Mouse (Mus musculus): ENCODE results near the gene Olah. TPM values are rescaled to one million over a fixed set of nuclear protein-coding genes. Genes with fewer than 3 reads are reported as not detected.

Olah gene
- polyA plus RNA-seq, 1 experiment from 2014 or later, result 0.15 TPM

GRCm38 (mm10) chr2:3414241-3414640, 17.2 kb upstream of the Olah start:
- Histone ChIP-seq H3K9ac (no peak overlapping the region), H3K9me3 (no peaks in the 10 kb centered on the region), H3K4me3 (no peak overlapping the region), H3K27ac (no peak overlapping the region), H3K4me2 (replicated peaks) (no peak overlapping the region), H3K27me3 (peaks cover 25% of the 10 kb centered on the region), H3K4me1 (peaks cover 4% of the 10 kb centered on the region; the same call in 1 of the 2 replicates), H3K36me3 (no peaks in the 10 kb centered on the region)
- WGBS, result 39% methylated on average over 4 of the region's 4 CpGs
- no peak for ATAC-seq (ENCODE audit: low FRiP score, low read depth)

DNA sequence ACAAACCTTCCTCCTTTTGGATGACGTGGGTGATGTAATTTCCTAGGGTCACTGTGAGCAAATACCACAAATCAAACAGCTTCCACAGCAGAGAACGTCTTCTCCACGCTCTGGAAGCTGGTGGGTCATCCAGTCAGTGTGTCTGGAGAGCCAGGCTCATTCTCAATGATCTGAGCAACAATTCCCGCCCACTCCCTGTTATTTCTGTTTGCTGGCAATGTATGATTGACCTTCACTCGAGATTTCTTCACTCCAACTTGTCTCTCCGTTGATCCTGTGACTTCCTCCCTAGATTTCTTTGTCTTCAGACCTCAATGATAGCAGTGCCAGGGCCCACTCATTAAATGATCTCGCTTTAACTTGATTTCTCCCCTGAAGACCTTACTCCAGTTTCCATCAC, 10.7 kb upstream of the Olah start:
- 78% methylated on average over 7 of the region's 7 CpGs for WGBS
- ATAC-seq (ENCODE audit: low FRiP score, low read depth), result no peak
- no peaks in the 10 kb centered on the region for H3K36me3 ChIP-seq
- no peak overlapping the region for H3K9ac ChIP-seq
- no peak overlapping the region for H3K4me3 ChIP-seq
- no peak overlapping the region for H3K4me2 ChIP-seq (replicated peaks)
- H3K4me1 ChIP-seq, result no peaks in the 10 kb centered on the region
- no peaks in the 10 kb centered on the region for H3K27me3 ChIP-seq
- no peaks in the 10 kb centered on the region for H3K9me3 ChIP-seq
- H3K27ac ChIP-seq, result no peak overlapping the region

GRCm38 (mm10) chr2:3405981-3406380, 9.0 kb upstream of the Olah start:
- Histone ChIP-seq H3K4me3 (no peak overlapping the region), H3K9ac (no peak overlapping the region), H3K4me1 (no peaks in the 10 kb centered on the region), H3K27ac (no peak overlapping the region), H3K36me3 (no peaks in the 10 kb centered on the region), H3K27me3 (no peaks in the 10 kb centered on the region), H3K9me3 (no peaks in the 10 kb centered on the region), H3K4me2 (replicated peaks) (no peak overlapping the region)
- ATAC-seq (ENCODE audit: low FRiP score, low read depth), result no peak
- 77% methylated on average over 4 of the region's 4 CpGs for WGBS

DNA sequence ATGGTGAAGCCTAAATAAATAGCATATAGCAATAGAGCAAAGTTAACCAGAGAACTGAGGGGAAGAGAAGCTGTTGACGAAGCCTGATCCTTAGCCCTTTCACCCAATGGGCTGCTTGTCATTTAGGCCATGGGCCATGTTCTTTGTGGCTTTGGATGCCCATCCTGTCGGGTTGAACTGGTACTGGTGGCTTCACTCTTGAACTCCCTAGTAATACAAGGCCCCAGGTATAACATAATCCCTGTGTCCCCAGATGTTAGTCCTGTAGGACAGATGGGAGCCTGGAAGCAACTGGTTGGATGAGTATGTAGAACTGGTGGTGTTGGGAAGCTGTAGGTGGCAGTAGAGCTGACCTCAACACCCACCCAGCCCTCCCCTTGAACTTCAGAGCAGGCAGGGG, 5.1 kb downstream of the Olah start:
- Histone ChIP-seq H3K36me3 (no peaks in the 10 kb centered on the region), H3K4me1 (no peaks in the 10 kb centered on the region), H3K27me3 (no peaks in the 10 kb centered on the region), H3K9ac (no peak overlapping the region), H3K9me3 (no peaks in the 10 kb centered on the region), H3K27ac (no peak overlapping the region), H3K4me3 (no peak overlapping the region), H3K4me2 (replicated peaks) (no peak overlapping the region)
- 78% methylated on average over 2 of the region's 2 CpGs for WGBS
- ATAC-seq (ENCODE audit: low FRiP score, low read depth), result no peak

DNA sequence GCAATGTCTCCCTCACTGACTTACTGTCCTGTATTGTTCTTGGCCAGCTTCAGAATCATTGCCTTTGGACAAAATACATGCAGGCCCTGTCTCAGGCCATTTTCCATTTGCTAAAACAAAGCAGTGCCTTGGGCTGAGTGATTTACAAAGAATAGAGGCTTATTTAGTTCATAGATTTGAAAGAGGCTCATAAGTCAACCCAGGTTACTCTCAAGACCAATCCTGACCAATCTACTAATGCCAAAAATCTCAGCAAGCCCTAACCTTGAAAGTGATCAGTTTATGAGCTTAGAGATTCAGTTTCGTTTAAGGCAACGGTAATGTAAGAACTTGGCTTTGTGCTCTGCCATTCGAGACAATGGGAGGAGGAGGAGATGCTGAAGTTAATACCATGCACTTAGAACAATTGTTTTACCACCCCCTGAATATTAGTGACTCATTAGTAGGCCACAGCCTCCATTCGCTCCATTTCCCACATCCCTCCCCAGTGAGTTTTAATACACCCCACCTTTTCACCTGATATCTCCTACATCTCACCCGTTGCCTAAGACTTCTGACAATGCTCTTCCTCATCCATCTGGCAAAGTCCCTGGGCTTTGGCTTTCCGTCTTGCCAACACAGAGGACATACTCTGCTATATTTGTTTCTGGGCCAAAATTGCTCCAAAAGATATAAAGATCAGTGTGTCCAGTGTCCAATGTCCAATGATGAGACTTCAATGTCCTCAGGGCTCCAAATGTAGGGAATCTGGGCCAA, 9.7 kb downstream of the Olah start:
- Histone ChIP-seq H3K36me3 (no peaks in the 10 kb centered on the region), H3K4me3 (no peak overlapping the region), H3K9me3 (no peaks in the 10 kb centered on the region), H3K27ac (no peak overlapping the region), H3K4me2 (replicated peaks) (no peak overlapping the region), H3K27me3 (no peaks in the 10 kb centered on the region), H3K4me1 (no peaks in the 10 kb centered on the region), H3K9ac (no peak overlapping the region)
- ATAC-seq (ENCODE audit: low FRiP score, low read depth), result no peak
- 77% methylated on average over 6 of the region's 6 CpGs for WGBS

- H3K4me1 ChIP-seq, result no peaks in the 10 kb centered on the region
- no peak overlapping the region for H3K4me3 ChIP-seq
- no peak for ATAC-seq (ENCODE audit: low FRiP score, low read depth)
- no peak overlapping the region for H3K9ac ChIP-seq
- H3K27me3 ChIP-seq, result no peaks in the 10 kb centered on the region
- H3K4me2 ChIP-seq (replicated peaks), result no peak overlapping the region
- no peak overlapping the region for H3K27ac ChIP-seq
- H3K9me3 ChIP-seq, result no peaks in the 10 kb centered on the region
- no peaks in the 10 kb centered on the region for H3K36me3 ChIP-seq
- 63% methylated on average over 4 of the region's 4 CpGs for WGBS
Observed at GRCm38 (mm10) chr2:3365127-3365526, 31.9 kb downstream of the Olah start.

- H3K27ac ChIP-seq, result no peak overlapping the region
- no peak for ATAC-seq (ENCODE audit: low FRiP score, low read depth)
- H3K4me2 ChIP-seq (replicated peaks), result no peak overlapping the region
- H3K4me3 ChIP-seq, result no peak overlapping the region
- 82% methylated on average over 3 of the region's 3 CpGs for WGBS
- no peaks in the 10 kb centered on the region for H3K9me3 ChIP-seq
- H3K9ac ChIP-seq, result no peak overlapping the region
- no peaks in the 10 kb centered on the region for H3K27me3 ChIP-seq
- H3K36me3 ChIP-seq, result no peaks in the 10 kb centered on the region
- H3K4me1 ChIP-seq, result no peaks in the 10 kb centered on the region
Observed at GRCm38 (mm10) chr2:3361067-3361466, 35.9 kb downstream of the Olah start.

DNA sequence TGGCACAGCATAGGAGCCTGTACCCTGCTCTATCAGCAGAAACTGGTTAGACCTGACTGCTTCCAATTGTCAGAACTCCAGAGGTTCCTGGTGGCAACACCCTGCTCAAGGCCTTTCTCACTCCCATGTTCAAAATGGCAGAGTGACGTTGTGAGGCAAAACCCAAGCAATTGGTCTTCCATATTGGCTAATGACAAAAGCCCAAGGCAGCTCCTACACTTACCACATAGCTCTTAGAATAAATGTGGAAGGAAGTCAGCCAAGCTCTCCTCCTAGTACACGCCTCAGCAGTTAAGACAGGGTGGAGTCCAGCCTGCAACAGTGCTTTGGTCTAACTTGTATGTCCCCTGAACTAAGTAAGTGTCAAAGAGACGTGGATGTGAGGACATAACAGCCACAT, 39.1 kb downstream of the Olah start:
- no peak overlapping the region for H3K27ac ChIP-seq
- no peak for ATAC-seq (ENCODE audit: low FRiP score, low read depth)
- H3K9me3 ChIP-seq, result no peaks in the 10 kb centered on the region
- no peaks in the 10 kb centered on the region for H3K27me3 ChIP-seq
- H3K9ac ChIP-seq, result no peak overlapping the region
- H3K36me3 ChIP-seq, result no peaks in the 10 kb centered on the region
- WGBS, result 78% methylated on average over 3 of the region's 3 CpGs
- H3K4me2 ChIP-seq (replicated peaks), result no peak overlapping the region
- no peaks in the 10 kb centered on the region for H3K4me1 ChIP-seq
- H3K4me3 ChIP-seq, result no peak overlapping the region

DNA sequence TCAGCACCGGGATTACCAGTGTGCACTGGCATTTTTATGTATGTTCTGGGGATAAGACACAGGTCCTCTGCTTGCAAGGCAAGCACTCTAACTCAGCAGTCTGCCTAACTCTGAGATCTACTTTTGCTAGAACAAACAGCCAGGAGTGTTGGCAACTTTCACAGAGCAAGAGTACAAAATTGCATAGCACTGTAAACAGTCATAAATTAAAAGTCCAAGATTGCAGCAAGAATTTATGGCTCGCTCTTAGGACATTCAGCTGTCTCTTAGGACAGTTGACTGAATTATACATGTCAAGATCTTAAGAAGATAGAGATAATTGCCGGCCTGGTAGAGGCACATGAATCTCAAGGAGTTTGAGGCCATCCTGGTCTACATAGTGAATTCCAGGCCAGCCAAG, 40.7 kb downstream of the Olah start:
- no peaks in the 10 kb centered on the region for H3K4me1 ChIP-seq
- H3K4me3 ChIP-seq, result no peak overlapping the region
- WGBS, result 56% methylated on average over 3 of the region's 3 CpGs
- H3K27me3 ChIP-seq, result no peaks in the 10 kb centered on the region
- H3K9me3 ChIP-seq, result no peaks in the 10 kb centered on the region
- H3K4me2 ChIP-seq (replicated peaks), result no peak overlapping the region
- no peak overlapping the region for H3K27ac ChIP-seq
- no peaks in the 10 kb centered on the region for H3K36me3 ChIP-seq
- ATAC-seq (ENCODE audit: low FRiP score, low read depth), result no peak
- H3K9ac ChIP-seq, result no peak overlapping the region

- Histone ChIP-seq H3K36me3 (no peaks in the 10 kb centered on the region), H3K4me2 (replicated peaks) (no peak overlapping the region), H3K9me3 (no peaks in the 10 kb centered on the region), H3K27me3 (no peaks in the 10 kb centered on the region), H3K9ac (no peak overlapping the region), H3K4me1 (no peaks in the 10 kb centered on the region), H3K4me3 (no peak overlapping the region), H3K27ac (no peak overlapping the region)
- 91% methylated on average over 8 of the region's 8 CpGs for WGBS
- no peak for ATAC-seq (ENCODE audit: low FRiP score, low read depth)
Observed at GRCm38 (mm10) chr2:3355793-3356192, 41.2 kb downstream of the Olah start.

DNA sequence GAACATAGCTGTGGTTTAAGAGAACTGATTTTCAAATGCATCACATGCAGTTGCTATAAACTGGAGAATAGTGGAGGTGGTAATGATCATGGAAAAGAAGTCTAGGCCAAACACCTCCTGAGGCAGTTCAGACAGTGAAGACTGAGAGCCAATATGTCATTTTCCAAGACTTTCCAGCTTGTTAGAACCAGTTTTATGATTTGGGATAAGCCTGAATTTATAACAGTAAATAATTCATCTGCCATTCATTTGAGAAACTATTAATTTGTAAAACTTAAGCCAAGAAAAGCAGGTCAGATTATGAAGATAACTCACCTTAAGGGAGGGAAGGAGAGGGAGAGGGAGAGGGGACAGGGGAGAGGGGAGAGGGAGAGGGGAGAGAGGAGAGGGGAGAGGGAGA, 43.9 kb downstream of the Olah start:
- no peak for ATAC-seq (ENCODE audit: low FRiP score, low read depth)

DNA sequence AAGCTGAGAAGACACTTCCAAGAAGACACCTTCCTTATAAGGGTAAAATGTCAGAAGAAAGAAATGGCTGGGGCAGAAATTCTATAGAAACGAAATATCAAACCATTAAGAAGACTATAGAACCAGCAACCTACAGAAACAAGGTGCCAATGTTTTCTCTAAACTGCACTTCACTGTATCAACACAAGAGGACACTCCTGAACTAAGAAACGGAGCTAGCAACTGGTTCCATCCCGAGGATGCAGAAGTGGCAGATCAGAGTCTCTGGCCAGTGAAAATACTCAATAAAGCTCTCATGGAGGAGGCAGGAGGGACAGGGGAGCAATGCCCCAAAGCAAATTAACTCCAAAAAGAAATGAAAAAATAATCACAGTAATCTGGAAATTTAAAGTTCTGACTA, 48.1 kb downstream of the Olah start:
- Histone ChIP-seq H3K4me3 (no peak overlapping the region), H3K9me3 (no peaks in the 10 kb centered on the region), H3K36me3 (no peaks in the 10 kb centered on the region), H3K27me3 (no peaks in the 10 kb centered on the region; the same call in 1 of the 2 replicates), H3K9ac (no peak overlapping the region), H3K4me1 (no peaks in the 10 kb centered on the region), H3K4me2 (replicated peaks) (no peak overlapping the region), H3K27ac (no peak overlapping the region)
- WGBS, result 18% methylated on average over 3 of the region's 3 CpGs
- ATAC-seq (ENCODE audit: low FRiP score, low read depth), result no peak

More for the DNA sequence above, 43.9 kb downstream of the Olah start:
- H3K9ac ChIP-seq, result no peak overlapping the region
- H3K9me3 ChIP-seq, result no peaks in the 10 kb centered on the region
- H3K36me3 ChIP-seq, result no peaks in the 10 kb centered on the region
- H3K4me3 ChIP-seq, result no peak overlapping the region
- H3K27me3 ChIP-seq, result no peaks in the 10 kb centered on the region
- no peak overlapping the region for H3K4me2 ChIP-seq (replicated peaks)
- no peaks in the 10 kb centered on the region for H3K4me1 ChIP-seq
- no peak overlapping the region for H3K27ac ChIP-seq

- 86% methylated on average over 4 of the region's 4 CpGs for WGBS
- H3K9me3 ChIP-seq, result no peaks in the 10 kb centered on the region
- no peak overlapping the region for H3K9ac ChIP-seq
- H3K4me1 ChIP-seq, result no peaks in the 10 kb centered on the region
- H3K27ac ChIP-seq, result no peak overlapping the region
- no peaks in the 10 kb centered on the region; the same call in 1 of the 2 replicates for H3K27me3 ChIP-seq
- H3K4me2 ChIP-seq (replicated peaks), result no peak overlapping the region
- H3K4me3 ChIP-seq, result no peak overlapping the region
- no peak for ATAC-seq (ENCODE audit: low FRiP score, low read depth)
- H3K36me3 ChIP-seq, result no peaks in the 10 kb centered on the region
Observed at GRCm38 (mm10) chr2:3348422-3348821, 48.6 kb downstream of the Olah start.

Data from limb, embryonic 13.5 days (tissue).